Mouse (Mus musculus) stomach, postnatal 0 days (tissue): ENCODE data around the gene Rbmx2. TPM values are rescaled to one million over a fixed set of nuclear protein-coding genes. Genes with fewer than 3 reads are reported as not detected.
A peak's percentile ranks its signal among the peaks of the same experiment; 100 is the strongest.

Source experiments
- ATAC-seq: fragments of 200-750 bp; cut with Nextera tagmentation; 2 replicates; pipeline ENCODE4 v1.8.0; 2017; ENCODE audit not compliant: low FRiP score, low TSS enrichment
- DNase-seq: peaks from one replicate; pipeline ENCODE4 v3.0.0-alpha.2; 2016; ENCODE audit warnings: low spot score
- H3K27ac ChIP-seq: fragments of 300-500 bp; sonication (generic); replicated peaks from 2 replicates; pipeline ENCODE4 v1.5.1; 2014; ENCODE audit warnings: mild to moderate bottlenecking, control low read depth
- H3K27me3 ChIP-seq: fragments of 300-500 bp; sonication (generic); 2 replicates; pipeline ENCODE4 v1.6.1; 2014; ENCODE audit warnings: low read length; ENCODE audit not compliant: control insufficient read depth, insufficient read depth
- H3K36me3 ChIP-seq: fragments of 300-500 bp; sonication (generic); 2 replicates; pipeline ENCODE4 v1.6.1; 2014; ENCODE audit warnings: low read length, mixed read lengths; ENCODE audit not compliant: control insufficient read depth, insufficient read depth
- H3K4me1 ChIP-seq: fragments of 300-500 bp; sonication (generic); replicated peaks from 2 replicates; pipeline ENCODE4 v1.6.1; 2014; ENCODE audit warnings: antibody characterized with exemption; ENCODE audit not compliant: control insufficient read depth, insufficient read depth
- H3K4me2 ChIP-seq: fragments of 300-500 bp; sonication (generic); replicated peaks from 2 replicates; pipeline ENCODE4 v1.6.1; 2014; ENCODE audit warnings: low read depth, mild to moderate bottlenecking, control low read depth, moderate library complexity
- H3K4me3 ChIP-seq: fragments of 300-500 bp; sonication (generic); 2 replicates; pipeline ENCODE4 v1.5.1; 2014; ENCODE audit warnings: low read depth, low read length, control low read depth
- H3K9ac ChIP-seq: fragments of 300-500 bp; sonication (generic); 2 replicates; pipeline ENCODE4 v1.6.1; 2014; ENCODE audit warnings: mild to moderate bottlenecking, low read length, control low read depth, mixed read lengths
- H3K9me3 ChIP-seq: fragments of 300-500 bp; sonication (generic); 2 replicates; pipeline ENCODE4 v1.6.1; 2016; ENCODE audit warnings: low read length; ENCODE audit not compliant: control insufficient read depth
- CTCF ChIP-seq: IDR thresholded peaks from 2 replicates; pipeline ENCODE4 v1.5.1; 2016; ENCODE audit warnings: antibody characterized with exemption, low read depth, mild to moderate bottlenecking, moderate library complexity
- EP300 ChIP-seq: optimal IDR thresholded peaks from 2 replicates; pipeline ENCODE3; 2016; ENCODE audit warnings: antibody characterized with exemption
- WGBS: fragments of 180-500 bp; shearing (Covaris S2); extraction: QIAGEN DNeasy Blood & Tissue Kit; methylation state at CpG from one replicate; pipeline ENCODE4 v1.1.7; 2014; 5-methylcytosine and 5-hydroxymethylcytosine counted together
- polyA plus RNA-seq: library from polyadenylated mRNA; unstranded; fragments of >200 nt; fragmentation: Nextera tagmentation; extraction: Ambion mirVana; gene quantifications from 2 replicates; pipeline ENCODE4 v1.2.1, GENCODE M21; 2015

Rbmx2 gene
- polyA plus RNA-seq: 11.0 and 12.5 TPM in 2 replicates

DNA sequence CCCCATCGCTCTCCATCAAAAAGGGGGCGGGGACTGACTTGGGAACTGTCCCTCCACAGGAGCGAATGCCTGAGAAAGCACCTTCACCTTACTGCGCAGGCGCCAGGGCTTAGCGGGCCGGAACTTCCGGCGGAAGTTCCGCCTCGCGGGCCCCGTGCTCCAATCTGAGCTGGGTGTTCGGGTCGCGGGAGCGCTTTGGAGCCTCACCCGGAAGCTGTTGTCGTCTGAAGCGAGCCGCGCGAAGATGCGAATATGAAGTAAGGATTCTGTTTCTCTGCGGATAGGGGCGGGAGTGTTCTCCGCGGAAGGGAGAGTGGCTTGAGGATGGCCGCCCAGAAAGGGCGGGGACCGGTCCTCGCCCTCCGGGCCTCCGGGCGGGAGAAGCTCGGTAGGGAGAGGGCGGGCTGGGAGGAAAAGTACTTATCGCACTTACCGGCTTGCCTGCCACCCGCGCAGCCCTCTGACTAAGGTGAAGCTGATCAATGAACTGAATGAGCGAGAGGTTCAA, at the start of gene Rbmx2:
Rbmx2 (plus strand) TSS at position 141 of the 508 bp plus-strand sequence.
- Histone ChIP-seq H3K9me3 (no peaks in the 10 kb centered on the region), H3K27ac (no peak within 1 kb of the TSS; the same call in 1 of the 2 replicates), H3K4me2 (peak within 1 kb of the TSS; percentile 52)

GRCm38 (mm10) chrX:48666807-48667206, 28.0 kb upstream of the Rbmx2 start:
- no peak overlapping the region for H3K9ac ChIP-seq
- no peaks in the 10 kb centered on the region for H3K9me3 ChIP-seq
- WGBS: 37% methylated on average over 6 of the region's 6 CpGs
- TF ChIP-seq CTCF (no peak), EP300 (no peak)
- no peak for DNase-seq
- H3K36me3 ChIP-seq: no peaks in the 10 kb centered on the region
- ATAC-seq: no peak
- H3K4me1 ChIP-seq: no peaks in the 10 kb centered on the region
- H3K4me2 ChIP-seq: no peak overlapping the region
- no peak overlapping the region for H3K4me3 ChIP-seq
- no peaks in the 10 kb centered on the region for H3K27me3 ChIP-seq
- no peak overlapping the region for H3K27ac ChIP-seq

More for the DNA sequence above, at the start of gene Rbmx2:
- 10% methylated on average over 22 of the region's 42 CpGs for WGBS
- Histone ChIP-seq H3K9ac (peak within 1 kb of the TSS; percentile 56), H3K4me3 (peak within 1 kb of the TSS; percentile 57), H3K36me3 (no peaks in the 10 kb centered on the region), H3K27me3 (no peaks in the 10 kb centered on the region), H3K4me1 (no peaks in the 10 kb centered on the region)
- peak; percentile 89 for DNase-seq
- TF ChIP-seq CTCF (no peak), EP300 (no peak)
- ATAC-seq: peak; percentile 97

DNA sequence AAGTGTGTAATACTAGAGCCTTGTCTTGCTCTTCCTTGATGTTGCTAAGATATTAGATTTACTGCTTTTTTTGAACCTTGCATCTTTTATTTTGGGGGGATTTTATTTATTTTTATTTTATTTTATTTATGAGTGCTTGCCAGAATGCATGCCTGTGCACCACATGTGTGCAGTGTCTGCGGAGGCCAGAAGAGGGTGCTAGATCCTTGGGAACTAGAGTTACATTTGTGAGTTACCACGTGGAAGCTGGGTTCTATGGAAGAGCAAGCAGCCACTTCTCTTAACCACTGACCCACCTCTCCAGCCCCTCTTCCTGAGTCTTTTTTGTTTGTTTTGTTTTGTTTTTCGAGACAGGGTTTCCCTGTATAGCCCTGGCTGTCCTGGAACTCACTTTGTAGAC, 25.2 kb upstream of the Rbmx2 start:
- 70% methylated on average over 3 of the region's 3 CpGs for WGBS
- H3K9ac ChIP-seq: no peak overlapping the region
- no peaks in the 10 kb centered on the region for H3K4me1 ChIP-seq
- H3K36me3 ChIP-seq: no peaks in the 10 kb centered on the region
- H3K4me2 ChIP-seq: no peak overlapping the region
- TF ChIP-seq CTCF (peak; percentile 25; the same call in 1 of the 2 replicates), EP300 (no peak)
- DNase-seq (no peak), ATAC-seq (no peak)
- H3K4me3 ChIP-seq: no peak overlapping the region
- H3K9me3 ChIP-seq: no peaks in the 10 kb centered on the region
- H3K27me3 ChIP-seq: no peaks in the 10 kb centered on the region
- H3K27ac ChIP-seq: no peak overlapping the region

DNA sequence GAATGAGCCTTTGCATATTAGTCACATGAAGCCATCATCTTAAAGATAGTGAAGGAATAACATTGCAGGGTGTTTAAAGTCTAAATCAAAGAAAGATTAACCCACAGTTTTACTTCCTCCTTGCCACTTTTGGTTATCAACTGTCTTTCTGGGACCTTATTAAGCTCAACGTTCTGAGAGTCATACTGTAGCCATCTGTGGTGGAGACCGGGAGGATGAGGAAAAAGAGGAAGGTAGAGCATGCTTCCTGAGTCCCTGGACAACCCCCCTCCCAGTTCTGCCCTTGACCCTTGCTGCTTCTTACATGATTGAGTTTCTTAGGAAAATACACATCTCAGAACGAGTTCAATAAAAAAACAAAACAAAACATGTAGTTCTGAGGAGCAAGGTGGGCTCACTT, 23.1 kb upstream of the Rbmx2 start:
- no peaks in the 10 kb centered on the region for H3K36me3 ChIP-seq
- ATAC-seq (no peak), DNase-seq (no peak)
- H3K9me3 ChIP-seq: no peaks in the 10 kb centered on the region
- H3K9ac ChIP-seq: no peak overlapping the region
- no peak overlapping the region for H3K27ac ChIP-seq
- TF ChIP-seq CTCF (no peak), EP300 (no peak)
- H3K4me1 ChIP-seq: no peaks in the 10 kb centered on the region
- H3K4me2 ChIP-seq: no peak overlapping the region
- H3K4me3 ChIP-seq: no peak overlapping the region
- WGBS: 47% methylated on average over 3 of the region's 3 CpGs
- no peaks in the 10 kb centered on the region for H3K27me3 ChIP-seq

DNA sequence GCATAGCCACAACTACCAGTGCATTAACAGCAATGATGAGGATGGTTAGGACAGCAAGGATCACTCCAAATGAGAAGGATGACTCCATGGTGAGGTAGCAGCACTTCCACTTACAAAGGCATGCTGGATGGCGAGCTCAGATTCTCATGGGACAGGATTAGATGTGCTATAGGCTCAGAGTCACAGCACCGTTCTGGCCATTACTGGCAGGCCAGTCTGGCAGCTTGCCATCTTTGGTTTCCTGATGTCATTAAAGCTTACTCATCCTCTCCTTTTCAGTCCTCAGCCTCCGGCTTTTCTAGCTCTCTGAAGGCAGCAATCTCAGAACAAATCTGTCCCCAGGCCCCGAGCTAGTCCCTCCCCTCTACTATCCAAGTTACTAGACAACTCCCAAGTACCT, 20.6 kb upstream of the Rbmx2 start, which contains the start of gene Gpr119:
Gpr119 (minus strand) TSS at position 308 of the 400 bp plus-strand sequence.
- no peak for TF ChIP-seq CTCF
- Histone ChIP-seq H3K9me3 (no peaks in the 10 kb centered on the region), H3K4me3 (no peak within 1 kb of the TSS), H3K27ac (no peak within 1 kb of the TSS), H3K9ac (no peak within 1 kb of the TSS), H3K4me1 (no peaks in the 10 kb centered on the region), H3K4me2 (no peak within 1 kb of the TSS), H3K36me3 (no peaks in the 10 kb centered on the region), H3K27me3 (no peaks in the 10 kb centered on the region)
- 53% methylated on average over 4 of the region's 4 CpGs for WGBS
- DNase-seq: no peak
- no peak for ATAC-seq

- TF ChIP-seq CTCF (peak; percentile 75), EP300 (no peak)
- ATAC-seq (no peak), DNase-seq (peak; percentile 29)
- H3K36me3 ChIP-seq: no peaks in the 10 kb centered on the region
- no peak overlapping the region for H3K27ac ChIP-seq
- H3K4me3 ChIP-seq: no peak overlapping the region
- H3K27me3 ChIP-seq: no peaks in the 10 kb centered on the region
- H3K9me3 ChIP-seq: no peaks in the 10 kb centered on the region
- no peak overlapping the region for H3K4me2 ChIP-seq
- no peak overlapping the region for H3K9ac ChIP-seq
- H3K4me1 ChIP-seq: no peaks in the 10 kb centered on the region
- WGBS: 15% methylated on average over 3 of the region's 3 CpGs
Observed at GRCm38 (mm10) chrX:48683451-48683850, 11.4 kb upstream of the Rbmx2 start.
